Mouse (Mus musculus): Measurements from ENCODE around the gene Gm7861.
"Not testable (repeated sequence)": the region's sequence is repeated elsewhere in the genome, so short reads cannot be mapped to it uniquely, and the experiment has no call there.

Gene Gm7861

DNA sequence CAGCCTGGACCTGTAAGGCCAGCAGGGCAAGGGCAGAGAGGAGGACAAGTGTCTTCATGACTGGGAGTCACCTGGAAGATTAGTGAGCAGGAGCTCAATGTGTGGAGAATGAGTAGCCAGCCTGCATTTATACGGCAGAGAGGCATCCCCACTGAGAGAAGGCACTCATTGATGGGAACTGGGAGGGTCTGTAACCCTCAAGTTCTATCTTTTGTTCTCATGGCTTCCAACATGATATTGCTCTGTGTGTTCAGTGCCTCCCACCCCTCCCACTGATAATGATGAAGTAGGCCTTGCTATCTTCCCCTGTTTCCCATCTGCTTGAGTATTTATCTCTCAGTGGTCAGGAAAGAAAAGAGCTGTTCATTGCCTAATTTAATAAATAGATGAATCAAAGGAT is at the start of gene Gm7861:
Gene Gm7861 (minus strand): TSS at position 101 of the 400 bp plus-strand sequence.
- DNase-seq (ENCODE audit: extremely low read depth, insufficient read length, low spot score), result not testable (repeated sequence)

DNA sequence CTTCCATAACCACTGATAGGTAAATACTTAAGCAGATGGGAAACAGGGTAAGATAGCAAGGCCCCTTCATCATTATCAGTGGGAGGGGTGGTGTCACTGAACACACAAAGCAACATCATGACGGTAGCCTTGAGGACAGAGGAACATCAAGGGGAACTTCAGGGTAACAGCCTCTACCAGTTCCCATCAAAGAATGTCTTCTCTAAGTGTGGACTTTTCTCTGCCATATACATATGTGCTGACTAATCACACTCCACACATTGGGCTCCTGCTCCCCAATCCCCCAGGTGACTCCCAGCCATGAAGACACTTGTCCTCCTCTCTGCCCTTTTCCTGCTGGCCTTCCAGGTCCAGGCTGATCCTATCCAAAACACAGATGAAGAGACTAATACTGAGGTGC is 23.6 kb upstream of the Gm7861 start, which contains the start of gene Defa26:
Gene Defa26 (plus strand): TSS at position 301 of the 400 bp plus-strand sequence.
- not testable (repeated sequence) for DNase-seq (ENCODE audit: extremely low read depth, insufficient read length, low spot score)

- DNase-seq (ENCODE audit: extremely low read depth, insufficient read length, low spot score), result not testable (repeated sequence)
These were observed 11.6 kb downstream of the Gm7861 start, which contains the start of gene Defa28 for GRCm38 (mm10) chr8:21582706-21583105. Gene Defa28, plus strand, starts transcription at chr8:21583006.

GRCm38 (mm10) chr8:21565086-21565485 is 29.2 kb downstream of the Gm7861 start, which contains the start of gene Defa37:
Gene Defa37, plus strand, starts transcription at chr8:21565386.
- DNase-seq (ENCODE audit: extremely low read depth, insufficient read length, low spot score), result not testable (repeated sequence)

All from 3134 (cell line).